Mouse (Mus musculus): ENCODE results near the gene Slc4a3.

Slc4a3 gene

GRCm38 (mm10) chr1:75561221-75561897 is 15.3 kb downstream of the Slc4a3 start:
- DNase-seq: peak; percentile 68

GRCm38 (mm10) chr1:75561898-75562238 is 15.8 kb downstream of the Slc4a3 start:
- no peak for DNase-seq

DNA sequence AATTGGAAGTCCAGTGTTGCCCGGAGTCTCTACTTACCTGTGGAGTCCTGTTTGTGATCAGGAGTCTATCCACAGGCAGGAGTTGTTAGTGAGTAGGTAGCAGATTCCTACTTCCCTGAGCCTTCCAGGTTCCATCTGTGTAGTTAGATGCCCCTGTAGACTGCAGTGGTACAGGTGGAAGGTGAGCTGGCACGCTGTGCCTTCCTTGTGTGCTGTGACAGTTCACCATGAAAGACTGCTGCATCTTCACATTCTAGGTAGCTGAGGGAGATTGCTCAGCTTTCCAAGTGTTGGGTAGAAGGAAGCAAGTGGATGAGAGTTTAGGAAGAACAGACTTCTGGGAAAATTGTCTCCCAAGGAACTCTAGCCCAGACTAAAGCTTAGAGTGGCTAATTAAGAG is 18.0 kb downstream of the Slc4a3 start:
- no peak for DNase-seq

DNA sequence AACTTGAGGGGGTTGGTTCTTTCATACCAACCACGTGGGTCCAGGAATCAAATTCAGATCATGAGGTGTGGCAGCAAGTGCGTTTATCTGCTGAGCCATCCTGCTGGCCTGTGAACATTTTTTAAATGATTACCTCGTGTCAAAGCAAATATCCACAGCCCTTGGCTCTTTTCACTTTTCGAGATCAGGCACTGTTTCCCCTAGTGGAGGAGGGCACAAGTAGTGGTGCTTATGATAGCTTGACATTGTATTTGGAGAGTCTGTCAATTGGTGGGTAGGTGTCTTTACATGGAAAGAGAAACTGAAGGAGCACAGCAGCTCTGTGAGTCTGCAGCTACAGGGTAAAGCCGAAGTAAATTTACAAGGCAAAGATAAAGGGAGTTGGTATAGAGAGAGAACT is 18.9 kb downstream of the Slc4a3 start:
- DNase-seq: no peak

GRCm38 (mm10) chr1:75565616-75566015 is 19.6 kb downstream of the Slc4a3 start:
- DNase-seq: no peak

GRCm38 (mm10) chr1:75570403-75570802 is 24.3 kb downstream of the Slc4a3 start:
- no peak for DNase-seq

GRCm38 (mm10) chr1:75572776-75573175 is 26.7 kb downstream of the Slc4a3 start:
- peak; percentile 97 for DNase-seq

GRCm38 (mm10) chr1:75573715-75574114 is 27.6 kb downstream of the Slc4a3 start:
- DNase-seq: no peak

DNA sequence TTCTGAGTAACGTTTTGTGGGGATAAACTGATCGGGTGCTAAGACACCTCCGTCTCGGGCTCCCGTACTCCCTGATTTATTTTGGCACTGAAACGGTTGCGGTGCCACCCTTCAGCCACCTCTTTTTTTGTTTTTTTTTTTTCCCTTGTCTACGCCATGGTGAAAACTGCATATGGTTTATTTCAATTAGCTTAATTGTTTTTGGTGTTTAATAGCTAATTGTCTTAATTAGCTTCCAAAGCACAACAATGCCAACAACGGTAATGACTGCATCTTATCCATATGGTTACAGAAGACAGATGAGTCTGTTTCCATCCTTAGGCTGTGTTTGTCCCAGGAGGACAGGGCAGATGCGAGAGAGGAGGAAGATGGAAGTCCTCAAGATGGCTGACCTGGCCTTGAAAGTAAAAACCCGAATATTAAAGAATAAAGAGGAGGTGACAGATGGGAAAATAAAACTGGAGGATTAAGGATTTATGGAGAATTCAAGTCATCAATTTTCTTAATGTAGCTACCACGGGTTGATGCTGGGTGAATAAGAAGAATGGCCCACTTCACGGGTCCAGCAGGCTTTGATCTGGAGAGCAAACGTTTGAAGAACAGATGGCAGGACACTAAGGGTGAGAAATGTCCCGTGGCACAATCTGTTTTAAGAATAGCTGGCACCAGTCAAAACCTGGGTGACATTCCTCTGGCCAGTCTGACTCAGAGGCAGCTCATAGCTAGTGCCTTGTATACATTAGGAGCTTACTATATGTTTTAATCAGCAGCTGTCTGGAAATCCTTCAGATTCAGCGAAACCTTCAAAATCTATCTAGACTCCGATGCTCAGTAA is 28.6 kb downstream of the Slc4a3 start:
- DNase-seq: peak; percentile 85

DNA sequence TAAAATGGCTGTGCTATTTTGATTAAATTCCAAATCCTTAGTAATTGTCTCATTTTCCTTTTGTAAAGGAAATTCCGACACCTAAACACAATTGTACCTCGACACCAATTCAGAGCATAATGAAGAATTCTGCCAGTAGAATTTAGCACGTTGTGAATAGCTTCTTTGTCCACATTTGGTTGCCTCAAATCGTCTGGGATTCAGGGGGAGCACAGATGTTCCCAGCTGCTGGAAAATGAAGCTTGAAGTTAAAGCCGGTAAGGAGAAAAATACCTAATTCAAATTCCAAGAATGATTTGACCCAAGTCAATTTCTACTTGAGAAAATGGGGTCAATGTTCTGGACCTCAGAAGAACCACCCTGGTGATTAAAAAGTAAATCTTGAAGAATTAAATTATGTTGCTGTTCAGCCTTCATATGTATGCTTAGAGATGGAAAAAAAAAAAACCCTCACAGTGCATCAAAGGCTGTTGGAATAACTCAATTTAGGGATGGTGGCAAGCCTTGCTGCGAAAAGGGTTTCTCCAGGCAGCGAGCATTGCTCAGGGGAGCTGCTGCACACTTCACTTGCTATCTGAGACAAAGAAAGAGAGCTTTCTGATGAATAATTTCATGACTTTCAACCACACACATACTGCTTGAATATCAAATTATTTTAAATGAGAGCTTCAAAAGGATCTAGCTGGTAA is 36.0 kb downstream of the Slc4a3 start:
- no peak for DNase-seq

DNA sequence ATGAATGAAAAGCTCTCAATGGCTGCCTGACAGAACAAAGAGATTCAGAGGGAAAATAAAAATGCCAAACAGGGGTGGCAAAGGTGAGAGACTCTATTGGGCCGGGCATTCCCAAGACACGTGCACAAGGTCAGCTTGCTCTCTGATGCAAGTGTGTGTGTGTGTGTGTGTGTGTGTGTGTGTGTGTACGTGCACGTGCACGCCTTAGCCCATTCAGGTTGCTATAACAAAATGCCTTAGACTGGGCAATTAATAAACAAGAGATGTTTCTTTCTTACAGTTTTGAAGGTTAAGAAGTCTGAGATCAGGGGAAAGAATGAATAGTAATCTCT is 36.5 kb downstream of the Slc4a3 start:
- DNase-seq: no peak

DNA sequence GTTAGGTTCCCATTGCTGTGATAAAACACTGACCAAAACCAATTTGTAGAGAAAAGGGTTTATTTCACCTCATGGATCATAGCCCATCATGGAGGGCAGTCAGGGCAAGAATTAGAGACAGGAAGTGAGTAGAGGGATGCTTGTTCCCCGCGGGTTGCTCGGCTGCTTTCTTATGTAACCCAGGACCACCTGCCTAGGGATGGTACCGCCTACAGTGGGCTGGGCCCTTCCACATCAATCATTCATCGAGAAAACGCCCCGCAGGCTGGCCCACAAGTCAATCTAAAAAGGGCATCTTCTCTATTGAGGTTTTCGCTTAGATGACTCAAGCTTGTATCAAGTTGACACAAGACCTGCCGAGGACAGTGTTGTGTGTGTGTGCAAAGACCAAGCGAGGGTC is 37.0 kb downstream of the Slc4a3 start:
- DNase-seq: no peak

- DNase-seq: no peak
These were observed 40.7 kb downstream of the Slc4a3 start for GRCm38 (mm10) chr1:75586791-75587190.

- peak; percentile 47 for DNase-seq
These were observed 42.0 kb downstream of the Slc4a3 start for GRCm38 (mm10) chr1:75587738-75588719.

DNA sequence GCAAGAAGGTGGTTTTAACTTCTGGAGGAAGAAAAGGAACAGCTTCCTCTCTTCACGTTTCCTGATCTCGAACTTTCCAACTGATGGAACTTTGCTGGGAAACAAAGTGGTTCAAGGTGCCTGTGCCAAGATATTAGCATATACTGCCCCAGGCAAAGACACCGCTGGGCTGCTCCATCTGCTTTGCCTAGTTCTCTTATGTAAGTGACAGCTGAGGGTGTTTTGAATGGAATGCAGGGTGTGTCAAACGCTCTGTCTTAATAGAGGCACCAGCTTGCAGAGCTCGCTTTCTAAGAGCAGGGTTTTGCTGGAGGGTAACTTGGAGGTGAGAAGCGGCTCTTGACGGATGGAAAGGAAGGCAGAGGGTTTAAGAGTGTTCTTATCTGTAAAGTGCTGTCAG is 42.8 kb downstream of the Slc4a3 start:
- peak; percentile 61 for DNase-seq

DNA sequence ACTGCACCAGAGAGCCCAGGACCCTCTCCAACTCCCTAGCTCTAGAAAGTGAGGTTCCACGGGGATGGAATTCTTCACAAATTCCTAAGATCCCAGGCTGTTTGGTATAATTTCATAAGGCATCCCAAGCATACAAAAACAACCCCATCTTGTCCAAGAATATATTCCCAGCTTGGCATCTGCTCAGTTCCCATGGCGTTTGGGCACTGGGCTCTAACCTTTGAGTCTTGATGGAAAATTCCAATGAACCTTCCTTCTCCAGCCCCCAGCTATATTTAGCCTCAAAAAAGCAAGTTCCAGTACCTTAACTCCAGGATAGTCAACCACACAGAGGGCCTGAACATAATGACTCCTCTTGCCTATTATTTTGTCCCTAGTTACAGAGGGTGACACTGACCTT is 43.9 kb downstream of the Slc4a3 start:
- peak; percentile 52 for DNase-seq

- no peak for DNase-seq
These were observed 47.9 kb downstream of the Slc4a3 start for GRCm38 (mm10) chr1:75593956-75594355.

- no peak for DNase-seq
These were observed 48.8 kb downstream of the Slc4a3 start for GRCm38 (mm10) chr1:75594836-75595235.

GRCm38 (mm10) chr1:75595930-75596329 is 49.9 kb downstream of the Slc4a3 start:
- DNase-seq: no peak

DNA sequence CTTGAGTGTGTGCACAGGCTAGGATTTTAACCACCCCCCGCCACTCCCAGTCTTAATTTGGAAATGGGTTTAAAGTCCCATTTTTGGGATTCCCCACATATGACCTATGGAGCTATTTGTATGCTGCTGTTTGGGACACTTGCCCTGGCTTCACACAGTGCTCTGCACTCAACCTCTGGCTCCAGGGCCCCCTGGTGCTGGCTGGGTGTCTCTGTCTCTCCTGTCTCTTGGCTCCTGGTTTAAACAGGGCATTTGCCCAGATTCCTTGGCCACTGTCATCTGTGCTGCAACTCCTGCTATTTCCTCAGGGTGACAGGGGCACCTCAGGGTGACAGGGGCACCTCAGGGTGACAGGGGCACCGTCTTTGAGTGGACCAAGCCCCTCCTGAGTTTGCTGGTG is 50.8 kb downstream of the Slc4a3 start:
- no peak for DNase-seq

- peak; percentile 75 for DNase-seq
These were observed 51.6 kb downstream of the Slc4a3 start for GRCm38 (mm10) chr1:75597622-75598021.

GRCm38 (mm10) chr1:75601738-75602137 is 55.7 kb downstream of the Slc4a3 start:
- DNase-seq: no peak

- DNase-seq: no peak
These were observed 57.5 kb downstream of the Slc4a3 start for GRCm38 (mm10) chr1:75603584-75603983.
